Mouse (Mus musculus) myocyte (in vitro differentiated cells): ENCODE measurements around the gene Tmod2.

Experiments
- CEBPB ChIP-seq: IDR thresholded peaks from 2 replicates; pipeline ENCODE4 v1.6.1; 2011; ENCODE audit warnings: mild to moderate bottlenecking, moderate library complexity; ENCODE audit not compliant: poor library complexity, insufficient read depth, severe bottlenecking
- E2F4 ChIP-seq: IDR thresholded peaks from one replicate; pipeline ENCODE4 v1.6.1; 2011; ENCODE audit warnings: mild to moderate bottlenecking, control low read depth, moderate library complexity; ENCODE audit not compliant: insufficient read depth
- MAX ChIP-seq: IDR thresholded peaks from one replicate; pipeline ENCODE4 v1.6.1; 2011; ENCODE audit warnings: low read depth, mild to moderate bottlenecking, control low read depth
- POLR2A ChIP-seq: IDR thresholded peaks from one replicate; pipeline ENCODE4 v1.6.1; 2011; ENCODE audit warnings: low read depth, mild to moderate bottlenecking, control low read depth, moderate library complexity; ENCODE audit not compliant: insufficient read length
- TCF3 ChIP-seq: IDR thresholded peaks from one replicate; pipeline ENCODE4 v1.6.1; 2011; ENCODE audit warnings: low read depth, control low read depth; ENCODE audit not compliant: insufficient read length

DNA sequence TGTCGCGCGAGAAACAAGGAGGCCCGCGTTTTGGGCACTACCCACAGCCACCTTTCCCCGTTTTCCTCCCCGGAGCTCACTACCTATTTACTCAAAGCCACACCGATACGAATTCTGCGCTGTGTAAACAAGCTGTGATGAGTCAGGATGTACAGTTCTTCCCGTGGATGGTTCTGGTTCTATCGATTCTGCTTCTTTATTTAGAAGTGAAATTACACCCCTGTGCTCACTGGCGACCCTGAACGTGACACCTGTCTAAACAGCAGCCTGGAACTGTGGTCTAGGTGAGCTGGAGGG is 15.1 kb upstream of the Tmod2 start:
- no peak for TF ChIP-seq MAX
- TF ChIP-seq POLR2A: no peak
- TF ChIP-seq CEBPB: no peak
- TF ChIP-seq E2F4: no peak
- TF ChIP-seq TCF3: no peak
